Mouse (Mus musculus): Measurements from ENCODE around the gene Dusp19.

Gene Dusp19

DNA sequence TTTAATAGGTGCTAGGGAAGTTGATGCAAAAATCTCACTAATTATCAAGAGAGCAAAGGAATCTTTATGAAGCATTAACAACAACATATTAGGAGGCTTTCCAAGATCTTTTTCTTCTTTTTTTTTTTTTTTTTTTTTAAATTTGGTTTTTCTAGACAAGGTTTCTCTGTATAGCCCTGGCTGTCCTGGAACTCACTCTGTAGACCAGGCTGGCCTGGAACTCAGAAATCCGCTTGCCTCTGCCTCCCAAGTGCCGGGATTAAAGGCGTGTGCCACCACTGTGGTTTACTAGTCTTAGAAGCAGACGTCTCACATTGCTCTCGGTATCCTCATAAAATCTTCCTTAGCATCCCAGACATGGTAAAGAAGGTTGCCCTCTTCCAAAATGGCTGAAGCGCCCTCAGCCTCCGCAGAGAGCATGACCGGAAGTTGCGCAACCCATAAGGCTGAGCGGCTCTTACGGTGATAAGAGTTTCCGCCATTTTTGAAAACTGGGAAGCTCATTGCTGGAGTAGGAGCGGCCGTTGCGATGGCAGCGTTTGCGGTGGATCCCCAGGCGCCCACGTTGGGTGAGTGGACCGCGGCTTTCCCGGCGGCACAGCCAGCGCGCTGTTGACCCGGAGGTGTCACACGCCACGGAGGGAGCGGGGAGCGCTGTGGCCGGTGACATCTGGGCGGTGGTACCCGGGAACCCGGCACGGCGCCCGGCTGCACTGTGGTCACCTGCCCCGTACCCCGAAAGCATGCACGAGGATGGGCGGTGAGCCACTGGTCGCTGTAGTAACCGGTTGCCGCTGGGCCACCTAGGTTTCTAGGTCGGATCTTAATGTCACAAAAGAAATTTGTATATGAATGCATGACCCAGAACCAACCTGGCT, 21.8 kb downstream of the Dusp19 start:
- DNase-seq (ENCODE audit: low read depth), result peak; percentile 93

- no peak for DNase-seq (ENCODE audit: low read depth)
Measured at GRCm38 (mm10) chr2:80639398-80639797, 22.6 kb downstream of the Dusp19 start.

DNA sequence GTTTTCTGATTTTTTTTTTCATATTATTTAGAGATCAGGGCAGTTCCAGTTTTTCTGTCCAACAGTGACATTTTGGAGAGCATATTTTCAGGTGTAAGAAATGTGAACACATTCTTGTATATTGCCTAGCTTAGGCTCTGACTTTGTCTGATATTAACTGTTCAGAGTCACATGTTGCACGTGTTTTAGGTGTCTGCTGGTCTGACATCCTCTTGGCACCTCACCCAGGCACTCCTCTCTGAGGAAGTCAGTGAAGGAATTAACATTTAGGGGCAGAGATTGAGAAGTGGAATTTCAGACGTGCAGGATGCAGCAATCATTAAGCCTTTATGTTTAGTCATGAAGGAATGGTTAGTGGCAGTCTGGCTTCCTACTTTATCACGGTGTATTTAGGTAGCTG, 23.0 kb downstream of the Dusp19 start:
- peak; percentile 15 for DNase-seq (ENCODE audit: low read depth)

GRCm38 (mm10) chr2:80661414-80661813, 44.6 kb downstream of the Dusp19 start:
- peak; percentile 9 for DNase-seq (ENCODE audit: low read depth)

GRCm38 (mm10) chr2:80662682-80663081, 45.8 kb downstream of the Dusp19 start:
- DNase-seq (ENCODE audit: low read depth), result no peak

DNA sequence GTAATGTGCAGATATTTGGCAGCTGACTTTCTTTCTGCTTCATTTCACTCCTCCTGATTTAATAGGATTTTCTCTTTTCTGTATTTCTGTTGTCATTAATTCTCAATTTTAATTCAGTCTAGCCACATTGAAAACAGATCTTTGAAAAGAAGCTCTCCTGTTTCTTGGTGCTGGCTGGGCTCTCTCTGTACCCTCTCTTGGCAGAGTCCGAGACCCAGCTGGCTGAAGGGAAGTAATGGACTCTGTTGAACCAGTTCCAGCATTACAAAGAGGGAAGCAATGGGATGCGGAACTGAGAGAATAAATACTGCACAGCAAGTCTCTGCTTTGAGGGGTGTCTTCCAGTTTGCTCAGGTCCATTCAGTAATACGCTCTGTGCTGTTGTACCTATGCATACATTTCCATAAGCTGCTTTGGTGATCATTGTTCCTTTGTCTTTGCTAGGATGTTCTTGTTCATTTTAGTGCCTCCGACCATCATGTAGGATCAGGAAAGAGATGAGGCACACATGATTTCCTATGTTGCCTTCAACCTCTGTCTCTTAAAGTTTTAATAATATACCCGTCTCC, 50.6 kb downstream of the Dusp19 start:
- no peak for DNase-seq (ENCODE audit: low read depth)

DNA sequence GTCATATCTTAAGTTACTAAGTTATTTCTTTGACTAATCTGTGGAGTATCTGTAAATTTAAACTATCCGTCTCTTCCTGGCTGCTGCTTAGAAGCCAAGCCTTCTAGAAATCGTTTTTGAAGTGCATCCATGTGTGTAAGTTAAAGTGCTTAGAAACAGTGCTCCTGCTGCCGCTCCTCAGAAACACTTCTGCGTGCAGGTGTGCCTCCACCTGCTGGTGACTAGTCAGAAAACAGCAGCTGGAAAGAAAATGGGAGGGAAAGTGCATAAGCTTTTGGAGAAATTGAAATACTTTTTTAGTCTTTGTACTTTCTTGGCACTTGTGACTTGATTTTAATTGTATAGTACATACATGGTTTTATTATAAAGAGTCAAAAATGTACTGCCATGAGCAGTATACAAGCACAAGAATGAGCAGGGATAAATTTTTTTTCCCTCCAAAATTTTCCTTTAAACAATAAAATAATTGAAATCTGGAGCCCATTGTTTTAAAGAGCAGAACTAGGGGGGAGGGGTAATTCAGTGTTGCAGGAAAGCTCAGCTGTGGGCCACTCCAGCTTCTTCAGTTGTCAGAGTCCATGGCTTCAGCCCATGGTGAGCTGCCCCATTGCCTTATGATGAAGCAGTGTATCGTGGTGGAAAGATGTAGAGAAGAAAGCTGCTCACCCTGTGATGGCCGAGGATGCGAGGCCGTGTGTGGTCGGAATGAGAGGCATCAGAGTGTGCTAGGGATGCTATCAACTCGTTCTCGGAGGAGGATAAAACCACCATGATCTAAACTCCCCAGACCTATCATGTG, 53.2 kb downstream of the Dusp19 start:
- peak; percentile 21 for DNase-seq (ENCODE audit: low read depth)

- DNase-seq (ENCODE audit: low read depth), result no peak
Measured at GRCm38 (mm10) chr2:80678803-80679202, 62.0 kb downstream of the Dusp19 start.

All from induced T-regulatory cell, adult 2 months (primary cell).